Mouse (Mus musculus): ENCODE measurements around the gene Tmc6. TPM values are rescaled to one million over a fixed set of nuclear protein-coding genes. Genes with fewer than 3 reads are reported as not detected.

The Tmc6 gene
- total RNA-seq, 2 experiments from 2014 or later = 83.1 to 257 TPM

GRCm38 (mm10) chr11:117765361-117765760 is 16.6 kb downstream of the Tmc6 start:
- ATAC-seq (replicated peaks; ENCODE audit: low FRiP score, poor library complexity, severe bottlenecking) = no peak

GRCm38 (mm10) chr11:117764319-117764718 is 17.7 kb downstream of the Tmc6 start:
- no peak for ATAC-seq (replicated peaks; ENCODE audit: low FRiP score, poor library complexity, severe bottlenecking)

GRCm38 (mm10) chr11:117762246-117762645 is 19.8 kb downstream of the Tmc6 start:
- no peak for ATAC-seq (replicated peaks; ENCODE audit: low FRiP score, poor library complexity, severe bottlenecking)

- ATAC-seq (replicated peaks; ENCODE audit: low FRiP score, poor library complexity, severe bottlenecking) = no peak
Measured at GRCm38 (mm10) chr11:117761801-117762200, 20.2 kb downstream of the Tmc6 start.

GRCm38 (mm10) chr11:117760374-117761119 is 21.5 kb downstream of the Tmc6 start:
- no peak for ATAC-seq (replicated peaks; ENCODE audit: low FRiP score, poor library complexity, severe bottlenecking)

- ATAC-seq (replicated peaks; ENCODE audit: low FRiP score, poor library complexity, severe bottlenecking) = no peak
Measured at GRCm38 (mm10) chr11:117759267-117759666, 22.7 kb downstream of the Tmc6 start.

DNA sequence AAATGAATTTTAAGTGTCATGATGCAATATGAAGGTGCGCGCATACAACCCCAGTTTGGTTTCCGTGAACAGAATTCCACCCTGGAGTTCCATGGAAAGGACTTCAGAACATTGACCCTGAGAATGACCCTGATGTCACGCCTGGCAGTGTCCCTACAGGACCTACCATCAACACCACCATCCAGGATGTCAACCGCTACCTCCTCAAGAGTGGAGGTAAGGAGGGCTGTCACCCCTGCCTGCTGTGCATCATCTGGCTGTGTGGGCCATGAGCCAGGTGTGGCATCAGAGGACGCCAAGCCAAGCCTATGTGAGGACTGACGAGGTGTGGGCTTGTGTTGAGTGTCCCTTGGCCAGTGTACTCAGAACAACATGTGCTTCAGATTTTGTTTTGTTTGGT is 26.1 kb downstream of the Tmc6 start:
- no peak for ATAC-seq (replicated peaks; ENCODE audit: low FRiP score, poor library complexity, severe bottlenecking)

GRCm38 (mm10) chr11:117751544-117751943 is 30.5 kb downstream of the Tmc6 start:
- ATAC-seq (replicated peaks; ENCODE audit: low FRiP score, poor library complexity, severe bottlenecking) = no peak

DNA sequence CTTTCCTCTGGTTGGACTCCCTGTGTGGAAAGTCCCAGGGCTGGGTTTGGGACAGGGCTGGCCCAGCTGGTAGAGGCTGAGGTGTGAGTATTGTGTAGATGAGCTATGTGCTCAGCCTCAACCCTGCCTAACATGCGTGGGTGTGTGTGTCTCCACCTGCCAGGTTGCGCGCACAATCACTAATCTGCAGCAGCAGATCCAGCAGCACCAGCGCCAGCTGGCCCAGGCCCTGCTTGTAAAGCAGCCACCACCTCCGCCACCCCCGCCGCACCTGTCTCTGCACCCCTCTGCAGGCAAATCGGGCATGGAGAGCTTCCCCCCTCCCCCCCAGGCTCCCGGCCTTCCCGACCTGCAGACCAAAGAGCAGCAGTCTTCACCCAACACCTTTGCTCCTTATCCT is 32.6 kb downstream of the Tmc6 start:
- no peak for ATAC-seq (replicated peaks; ENCODE audit: low FRiP score, poor library complexity, severe bottlenecking)

- no peak for ATAC-seq (replicated peaks; ENCODE audit: low FRiP score, poor library complexity, severe bottlenecking)
Measured at GRCm38 (mm10) chr11:117748628-117749027, 33.4 kb downstream of the Tmc6 start.

GRCm38 (mm10) chr11:117743454-117744030 is 38.5 kb downstream of the Tmc6 start:
- ATAC-seq (replicated peaks; ENCODE audit: low FRiP score, poor library complexity, severe bottlenecking) = no peak

- ATAC-seq (replicated peaks; ENCODE audit: low FRiP score, poor library complexity, severe bottlenecking) = no peak
Measured at GRCm38 (mm10) chr11:117742715-117743114, 39.3 kb downstream of the Tmc6 start.

DNA sequence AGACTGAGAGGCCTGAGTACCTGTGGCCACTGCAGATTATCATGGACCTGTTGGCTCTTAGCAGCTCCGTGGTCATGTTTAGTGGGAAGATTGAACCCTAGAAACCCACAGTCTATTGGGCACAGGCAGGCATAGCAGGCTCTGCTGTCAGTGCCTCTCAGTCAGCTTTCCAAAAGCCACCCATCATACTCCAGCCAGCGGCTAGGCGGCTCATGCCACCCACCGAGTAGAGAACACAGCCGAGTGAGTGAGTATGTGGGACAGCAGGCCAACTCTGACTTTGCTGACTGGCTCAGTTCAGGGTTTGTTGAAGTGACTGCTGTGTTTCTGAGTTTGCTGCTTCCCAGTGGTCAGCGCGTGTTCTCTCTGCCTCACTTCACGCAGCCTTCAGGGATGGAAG is 39.8 kb downstream of the Tmc6 start:
- no peak for ATAC-seq (replicated peaks; ENCODE audit: low FRiP score, poor library complexity, severe bottlenecking)

- no peak for ATAC-seq (replicated peaks; ENCODE audit: low FRiP score, poor library complexity, severe bottlenecking)
Measured at GRCm38 (mm10) chr11:117741128-117741527, 40.9 kb downstream of the Tmc6 start.

DNA sequence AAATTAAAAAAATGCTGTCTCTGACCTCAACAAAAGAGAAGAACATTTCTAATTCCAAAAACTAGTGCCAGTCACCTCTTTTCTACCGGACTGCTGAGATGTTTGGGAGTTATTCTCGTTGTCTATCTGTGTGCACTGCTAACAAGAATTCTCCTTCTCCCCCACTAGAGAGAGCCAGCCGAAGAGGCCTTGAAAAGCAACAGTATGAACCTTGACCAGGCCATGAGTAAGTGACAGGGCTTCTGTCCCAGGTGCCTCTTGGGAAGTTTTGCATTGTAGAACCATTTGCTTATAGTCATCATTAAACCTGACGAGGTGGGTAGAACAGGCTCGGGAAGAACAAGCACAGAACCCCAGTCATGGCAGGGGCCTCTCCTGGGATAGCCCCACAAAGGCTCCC is 43.9 kb downstream of the Tmc6 start:
- ATAC-seq (replicated peaks; ENCODE audit: low FRiP score, poor library complexity, severe bottlenecking) = no peak

DNA sequence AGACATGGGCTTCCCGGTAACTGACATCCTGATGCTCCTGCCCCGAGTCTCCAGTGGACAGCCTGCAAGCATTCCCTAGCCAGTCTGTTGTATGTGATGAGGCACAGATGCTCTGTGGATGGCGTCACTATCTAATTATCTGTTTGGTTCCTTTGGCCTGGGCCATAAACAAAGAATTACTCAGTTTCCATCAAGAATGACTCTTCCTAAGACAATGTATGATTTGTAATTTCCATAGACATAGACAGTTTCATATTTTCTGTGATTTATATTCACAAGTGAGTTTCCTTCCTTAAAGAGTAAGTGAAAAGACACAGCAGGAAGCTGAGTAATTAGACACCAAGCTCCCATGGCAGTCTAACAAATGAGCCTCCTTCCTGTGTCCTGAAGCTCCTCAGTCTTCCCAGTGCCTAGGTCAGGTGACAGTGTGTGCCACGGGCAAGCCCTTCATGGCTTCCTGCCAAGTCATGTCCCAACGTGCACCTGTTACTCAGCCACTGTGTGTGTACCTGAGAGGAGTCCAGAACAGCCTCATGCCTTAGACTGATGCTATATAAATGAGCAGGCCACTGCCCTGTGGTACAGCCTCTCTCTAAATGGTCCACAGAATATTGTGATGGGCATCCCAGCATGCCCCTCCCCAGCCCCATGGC is 45.8 kb downstream of the Tmc6 start:
- no peak for ATAC-seq (replicated peaks; ENCODE audit: low FRiP score, poor library complexity, severe bottlenecking)

- no peak for ATAC-seq (replicated peaks; ENCODE audit: low FRiP score, poor library complexity, severe bottlenecking)
Measured at GRCm38 (mm10) chr11:117731470-117731869, 50.5 kb downstream of the Tmc6 start.

- no peak for ATAC-seq (replicated peaks; ENCODE audit: low FRiP score, poor library complexity, severe bottlenecking)
Measured at GRCm38 (mm10) chr11:117730490-117730838, 51.5 kb downstream of the Tmc6 start.

DNA sequence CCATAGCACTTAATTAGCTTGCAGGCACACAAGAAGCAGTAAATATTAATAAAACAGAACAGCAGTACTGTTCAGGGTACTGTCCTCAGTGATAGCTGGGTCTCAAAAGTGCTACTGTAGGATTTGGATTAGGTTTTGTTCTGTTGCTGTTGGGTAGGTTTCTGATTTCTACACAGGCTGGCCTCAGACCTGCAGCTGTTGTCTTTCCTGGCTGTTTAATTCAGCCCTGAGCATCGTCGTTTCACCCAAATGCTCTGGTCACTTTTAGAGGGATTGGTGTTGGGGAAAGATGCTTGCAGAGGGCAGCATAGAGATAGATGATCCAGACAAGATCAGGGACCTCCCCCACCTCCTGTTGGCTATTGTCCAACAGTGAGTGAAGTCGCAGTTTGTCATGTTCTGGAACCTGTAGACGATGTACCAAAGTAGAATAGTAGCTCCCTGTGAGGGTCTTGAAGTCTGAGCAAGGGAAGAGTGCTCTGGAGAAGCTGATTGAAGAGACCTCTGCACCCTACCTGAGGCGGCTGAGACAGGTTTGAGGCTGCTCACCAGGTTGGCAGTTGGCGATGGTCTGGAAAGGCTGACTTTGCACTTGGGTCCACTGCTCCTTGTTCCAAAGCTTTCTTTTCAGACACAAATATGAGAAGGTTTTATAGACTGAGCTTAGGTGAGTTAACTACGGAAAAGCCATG is 52.1 kb downstream of the Tmc6 start:
- no peak for ATAC-seq (replicated peaks; ENCODE audit: low FRiP score, poor library complexity, severe bottlenecking)

GRCm38 (mm10) chr11:117729341-117729740 is 52.7 kb downstream of the Tmc6 start:
- ATAC-seq (replicated peaks; ENCODE audit: low FRiP score, poor library complexity, severe bottlenecking) = no peak

GRCm38 (mm10) chr11:117728841-117729240 is 53.2 kb downstream of the Tmc6 start:
- ATAC-seq (replicated peaks; ENCODE audit: low FRiP score, poor library complexity, severe bottlenecking) = no peak

Data from erythroblast, adult 5-6 weeks (primary cell).